20 mouse cellular contexts compared by ENCODE assay signal in genomic region chr3:107066165-107066850, GRCm38 (mm10). TPM values are rescaled to one million over a fixed set of nuclear protein-coding genes. Genes with fewer than 3 reads are reported as not detected.
A peak's percentile ranks its signal among the peaks of the same experiment; 100 is the strongest.
DNase-seq lines count a peak whose midpoint lies in the region; ATAC-seq and TF ChIP-seq lines count a peak whose summit lies in the region.
"Had no signal": no experiment of that assay in that cellular context is flagged by ENCODE, and none has a peak within 500 bp of the region (broad histone marks: within the 10 kb centered on the region; RNA-seq: fewer than 3 reads in every experiment).

No protein-coding gene starts in this region.

- H3K4me2 ChIP-seq in hindbrain, embryonic 13.5 days, result no peak overlapping the region
- no peak overlapping the region for H3K4me2 ChIP-seq in forebrain, embryonic 12.5 days
- no peak overlapping the region for H3K4me2 ChIP-seq in hindbrain, embryonic 14.5 days (replicated peaks)
- H3K4me2 ChIP-seq in midbrain, postnatal 0 days (ENCODE audit: low read depth, low read length, poor library complexity, severe bottlenecking), result no peak overlapping the region

- no peak for TF ChIP-seq CTCF in midbrain, postnatal 0 days (IDR thresholded peaks at IDR 0.05)

- H3K9me3 ChIP-seq in hindbrain, embryonic 13.5 days, result no peaks in the 10 kb centered on the region
- H3K9me3 ChIP-seq in hindbrain, embryonic 10.5 days, result no peaks in the 10 kb centered on the region
- H3K9me3 ChIP-seq in forebrain, embryonic 12.5 days, result no peaks in the 10 kb centered on the region
- H3K9me3 ChIP-seq in hindbrain, embryonic 14.5 days (ENCODE audit: control insufficient read depth, low read length), result no peaks in the 10 kb centered on the region
- no peaks in the 10 kb centered on the region for H3K9me3 ChIP-seq in midbrain, postnatal 0 days (ENCODE audit: low read length)
- H3K9me3 ChIP-seq: heart, embryonic 10.5 days had no signal

- H3K4me1 ChIP-seq in hindbrain, embryonic 13.5 days (replicated peaks), result 0 out of 2 replicates have a peak, but pooled peaks cover 6% of the 10 kb centered on the region
- no peaks in the 10 kb centered on the region for H3K4me1 ChIP-seq in hindbrain, embryonic 10.5 days (replicated peaks)
- H3K4me1 ChIP-seq in forebrain, embryonic 12.5 days, result peaks cover 9% of the 10 kb centered on the region; the same call in 1 of the 2 replicates
- H3K4me1 ChIP-seq in hindbrain, embryonic 14.5 days (replicated peaks; ENCODE audit: control insufficient read depth, insufficient read depth, low read length), result 0 out of 2 replicates have a peak, but pooled peaks cover 6% of the 10 kb centered on the region
- peaks cover 10% of the 10 kb centered on the region; the same call in 1 of the 2 replicates for H3K4me1 ChIP-seq in midbrain, postnatal 0 days (ENCODE audit: insufficient read depth, low read length)
- H3K4me1 ChIP-seq: heart, embryonic 10.5 days had no signal

- H3K27ac ChIP-seq in hindbrain, embryonic 13.5 days, result peak overlapping the region; percentile 64
- no peak overlapping the region for H3K27ac ChIP-seq in hindbrain, embryonic 10.5 days
- H3K27ac ChIP-seq in forebrain, embryonic 12.5 days, result peak overlapping the region; percentile 75
- peak overlapping the region; percentile 60 for H3K27ac ChIP-seq in hindbrain, embryonic 14.5 days
- peak overlapping the region; percentile 82 for H3K27ac ChIP-seq in midbrain, postnatal 0 days (ENCODE audit: low read depth, low read length)
- H3K27ac ChIP-seq: heart, embryonic 10.5 days; left cerebral cortex, adult 2 months had no signal

- peak; percentile 72 for ATAC-seq in hindbrain, embryonic 13.5 days (ENCODE audit: low FRiP score)
- peak; percentile 67; the same call in 1 of the 2 replicates for ATAC-seq in forebrain, embryonic 12.5 days (ENCODE audit: low FRiP score)
- 0 out of 2 replicates have a peak, but pooled peaks have one; percentile 52 for ATAC-seq in hindbrain, embryonic 14.5 days (ENCODE audit: low FRiP score)
- ATAC-seq in midbrain, postnatal 0 days (ENCODE audit: low FRiP score), result peak; percentile 67

- H3K4me3 ChIP-seq in hindbrain, embryonic 13.5 days, result no peak overlapping the region
- H3K4me3 ChIP-seq in hindbrain, embryonic 10.5 days, result no peak overlapping the region
- no peak overlapping the region for H3K4me3 ChIP-seq in forebrain, embryonic 12.5 days (replicated peaks)
- H3K4me3 ChIP-seq in hindbrain, embryonic 14.5 days (replicated peaks; ENCODE audit: low read length), result no peak overlapping the region
- H3K4me3 ChIP-seq in midbrain, postnatal 0 days (ENCODE audit: low read depth, low read length), result no peak overlapping the region
- H3K4me3 ChIP-seq: heart, embryonic 10.5 days; left cerebral cortex, adult 2 months had no signal

- no peak for DNase-seq in hindbrain, embryonic 10.5 days (ENCODE audit: low spot score)
- DNase-seq in hindbrain, embryonic 14.5 days (ENCODE audit: low spot score), result no peak
- no peak for DNase-seq in midbrain, postnatal 0 days (ENCODE audit: low spot score)
- DNase-seq in ovary, postnatal 14 days (ENCODE audit: low spot score), result no peak
- DNase-seq in natural killer cell, adult 2 months (ENCODE audit: low spot score in 2 of 2), result no peak
- DNase-seq: adrenal gland, postnatal 36 days; B cell, adult 2 months; cerebellum, adult 9-11 months; heart, postnatal 14 days; kidney, postnatal 4 days; layer of hippocampus, adult 9-11 months; left cerebral cortex, postnatal 4 days; liver; lung, postnatal 10 days; retina, postnatal 1 day; thymus, adult 2 months had no signal

- WGBS in hindbrain, embryonic 13.5 days, result 71% methylated on average over 7 of the region's 7 CpGs
- WGBS in hindbrain, embryonic 10.5 days, result 89% methylated on average over 7 of the region's 7 CpGs
- 61% methylated on average over 7 of the region's 7 CpGs for WGBS in forebrain, embryonic 12.5 days
- WGBS in hindbrain, embryonic 14.5 days, result 66% methylated on average over 7 of the region's 7 CpGs
- 41% methylated on average over 7 of the region's 7 CpGs for WGBS in midbrain, postnatal 0 days

- H3K9ac ChIP-seq in hindbrain, embryonic 13.5 days, result no peak overlapping the region
- H3K9ac ChIP-seq in forebrain, embryonic 12.5 days, result no peak overlapping the region
- no peak overlapping the region for H3K9ac ChIP-seq in hindbrain, embryonic 14.5 days
- no peak overlapping the region for H3K9ac ChIP-seq in midbrain, postnatal 0 days (replicated peaks; ENCODE audit: low read length, poor library complexity, severe bottlenecking)

- H3K36me3 ChIP-seq in hindbrain, embryonic 13.5 days, result no peaks in the 10 kb centered on the region
- H3K36me3 ChIP-seq in hindbrain, embryonic 10.5 days, result no peaks in the 10 kb centered on the region
- H3K36me3 ChIP-seq in forebrain, embryonic 12.5 days (replicated peaks), result no peaks in the 10 kb centered on the region
- no peaks in the 10 kb centered on the region for H3K36me3 ChIP-seq in hindbrain, embryonic 14.5 days (replicated peaks; ENCODE audit: control insufficient read depth, insufficient read depth)
- no peaks in the 10 kb centered on the region for H3K36me3 ChIP-seq in midbrain, postnatal 0 days (ENCODE audit: insufficient read depth, low read length)
- H3K36me3 ChIP-seq: heart, embryonic 10.5 days had no signal

- no peaks in the 10 kb centered on the region for H3K27me3 ChIP-seq in hindbrain, embryonic 13.5 days
- H3K27me3 ChIP-seq in hindbrain, embryonic 10.5 days (ENCODE audit: insufficient read depth, poor library complexity, severe bottlenecking), result no peaks in the 10 kb centered on the region
- H3K27me3 ChIP-seq in forebrain, embryonic 12.5 days, result no peaks in the 10 kb centered on the region
- H3K27me3 ChIP-seq in hindbrain, embryonic 14.5 days (ENCODE audit: control insufficient read depth, insufficient read depth, low read length), result no peaks in the 10 kb centered on the region
- no peaks in the 10 kb centered on the region for H3K27me3 ChIP-seq in midbrain, postnatal 0 days (ENCODE audit: insufficient read depth, low read length)

RNA-seq across cellular contexts. Expression of gene Kcna3, which starts 30.3 kb away (rescaled TPM):
- 6.8 and 7.1 TPM in 2 replicates for polyA plus RNA-seq in hindbrain, embryonic 13.5 days (2015; fragmentation: Nextera tagmentation; extraction: Ambion mirVana)
- 3.1 and 3.5 TPM in 2 replicates for polyA plus RNA-seq in hindbrain, embryonic 10.5 days (2016; fragmentation: Nextera tagmentation; extraction: Ambion mirVana)
- polyA plus RNA-seq in forebrain, embryonic 12.5 days (2016; fragmentation: Nextera tagmentation; extraction: Ambion mirVana), result 17.3 and 18.4 TPM in 2 replicates
- 10.9 and 14.8 TPM in 2 replicates for polyA plus RNA-seq in hindbrain, embryonic 14.5 days (2014; fragmentation: Nextera tagmentation; extraction: Ambion mirVana)
- total RNA-seq in midbrain, postnatal 0 days (2014; rRNA removed), result 66.1 and 74.0 TPM in 2 replicates
- 15.6 and 16.0 TPM in 2 replicates for polyA plus RNA-seq in midbrain, postnatal 0 days (2015; fragmentation: Nextera tagmentation; extraction: Ambion mirVana)

RNA-seq across cellular contexts. Expression of gene Kcna2, which starts 34.6 kb away (rescaled TPM):
- 1.2 and 1.3 TPM in 2 replicates for polyA plus RNA-seq in hindbrain, embryonic 13.5 days (2015; fragmentation: Nextera tagmentation; extraction: Ambion mirVana)
- 0.07 and 0.09 TPM in 2 replicates for polyA plus RNA-seq in hindbrain, embryonic 10.5 days (2016; fragmentation: Nextera tagmentation; extraction: Ambion mirVana)
- 0.29 TPM in 2 replicates for polyA plus RNA-seq in forebrain, embryonic 12.5 days (2016; fragmentation: Nextera tagmentation; extraction: Ambion mirVana)
- 1.9 and 2.0 TPM in 2 replicates for polyA plus RNA-seq in hindbrain, embryonic 14.5 days (2014; fragmentation: Nextera tagmentation; extraction: Ambion mirVana)
- total RNA-seq in midbrain, postnatal 0 days (2014; rRNA removed), result 17.6 and 17.7 TPM in 2 replicates
- 1.4 and 1.7 TPM in 2 replicates for polyA plus RNA-seq in midbrain, postnatal 0 days (2015; fragmentation: Nextera tagmentation; extraction: Ambion mirVana)
- polyA plus RNA-seq: heart, embryonic 10.5 days had no signal
